Mouse (Mus musculus) olfactory bulb, adult 2 months (tissue): Measurements from ENCODE around the gene Gm5930. TPM values are rescaled to one million over a fixed set of nuclear protein-coding genes. Genes with fewer than 3 reads are reported as not detected.
"Not testable (repeated sequence)": the region's sequence is repeated elsewhere in the genome, so short reads cannot be mapped to it uniquely, and the experiment has no call there.

Source experiments
- H3K27ac ChIP-seq: fragments of 200-500 bp; 2 replicates; pipeline ENCODE4 v1.5.1; 2012; ENCODE audit warnings: low read depth, low read length; ENCODE audit not compliant: insufficient read depth
- H3K4me1 ChIP-seq: fragments of 200-500 bp; 2 replicates; pipeline ENCODE4 v1.6.1; 2012; ENCODE audit warnings: low read length; ENCODE audit not compliant: control insufficient read depth, insufficient read depth
- H3K4me3 ChIP-seq: fragments of 200-500 bp; 2 replicates; pipeline ENCODE4 v1.5.1; 2012; ENCODE audit warnings: mild to moderate bottlenecking, low read depth, low read length, moderate library complexity; ENCODE audit not compliant: insufficient read depth
- WGBS: fragments of 180-500 bp; shearing (Covaris S2); methylation state at CpG from one replicate; pipeline ENCODE4 v1.1.7; 2018; 5-methylcytosine and 5-hydroxymethylcytosine counted together
- polyA plus RNA-seq: library from polyadenylated mRNA; stranded (reverse); fragments of >200 nt; gene quantifications from 2 replicates; pipeline ENCODE4 v1.2.4, GENCODE M21; 2012; ENCODE audit warnings: low replicate concordance; ENCODE audit not compliant: missing spikeins, insufficient read depth, insufficient read length

Gm5930 gene
- polyA plus RNA-seq = not detected in 2 replicates

GRCm38 (mm10) chr14:44338484-44338883 is at the start of gene Gm5930:
Gene Gm5930, minus strand, starts transcription at chr14:44338584.
- WGBS = no CpG with 5 or more reads among the region's 2 CpGs
- H3K4me3 ChIP-seq, H3K4me1 ChIP-seq, H3K27ac ChIP-seq: not testable (repeated sequence)

- not testable (repeated sequence) for H3K4me1 ChIP-seq, H3K4me3 ChIP-seq, H3K27ac ChIP-seq
- WGBS = 81% methylated on average over 4 of the region's 4 CpGs
Measured at GRCm38 (mm10) chr14:44384233-44384632, 45.8 kb upstream of the Gm5930 start.

DNA sequence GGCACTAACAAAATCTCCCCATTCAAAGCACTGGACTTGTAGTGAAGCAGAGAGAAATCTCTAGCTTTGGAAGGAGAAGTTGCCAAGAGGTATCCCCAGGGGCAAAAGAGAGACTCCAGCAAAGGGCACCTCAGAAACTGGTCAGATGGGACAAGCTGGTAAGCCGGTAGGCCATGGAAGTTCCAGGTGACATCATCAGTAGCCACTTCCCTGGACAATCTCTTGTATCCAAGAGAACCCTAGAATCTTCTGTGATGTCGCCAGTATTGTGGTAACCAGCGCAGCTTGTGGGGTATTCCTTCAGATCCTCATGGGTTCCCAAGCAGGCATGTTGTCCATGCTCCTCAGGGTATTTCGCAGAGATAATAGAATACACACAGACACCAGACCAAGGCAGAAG is 26.7 kb upstream of the Gm5930 start, which contains the start of gene Gm8229:
Gene Gm8229, plus strand, starts transcription at position 301 of the 400 bp plus-strand sequence.
- H3K4me3 ChIP-seq, H3K27ac ChIP-seq, H3K4me1 ChIP-seq: not testable (repeated sequence)
- 96% methylated on average over 4 of the region's 4 CpGs for WGBS

DNA sequence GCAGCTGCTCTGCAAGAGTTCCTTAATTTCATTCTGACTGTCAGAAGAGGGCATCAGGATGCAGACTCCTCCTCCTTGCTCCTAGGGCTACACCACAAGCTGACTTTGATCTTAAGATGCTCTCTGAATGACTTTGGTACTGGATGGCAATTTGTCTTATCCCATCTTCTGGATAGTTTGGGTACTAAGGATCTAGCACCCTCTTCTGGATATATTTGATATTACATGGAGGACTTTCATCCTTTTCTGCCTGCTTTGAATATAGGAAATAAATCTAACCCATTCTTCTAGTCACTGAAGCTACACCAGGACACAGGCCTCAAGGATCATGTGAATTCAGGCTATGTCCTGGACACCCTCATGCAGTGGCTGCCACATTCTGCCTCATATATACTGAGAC is 23.9 kb upstream of the Gm5930 start:
- not testable (repeated sequence) for H3K27ac ChIP-seq, H3K4me3 ChIP-seq, H3K4me1 ChIP-seq

DNA sequence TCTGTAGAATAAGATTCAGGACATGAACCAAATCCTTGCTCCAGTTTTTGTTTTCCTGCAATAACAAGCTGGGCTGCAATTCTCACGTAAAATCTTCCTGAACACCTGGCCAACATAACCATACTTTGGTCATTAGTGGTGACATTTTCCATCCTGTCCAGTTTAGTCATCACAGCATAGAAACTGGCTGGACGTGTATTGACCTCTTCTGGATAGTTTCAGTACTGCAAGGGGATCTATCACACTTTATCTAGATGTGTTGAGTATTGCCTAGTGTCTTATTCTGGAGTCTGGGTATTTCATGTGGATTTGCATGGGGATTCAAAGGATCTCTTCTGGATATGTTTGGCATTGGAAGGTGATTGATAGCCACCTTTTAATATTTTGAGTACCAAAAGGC is 23.0 kb upstream of the Gm5930 start:
- not testable (repeated sequence) for H3K4me1 ChIP-seq, H3K4me3 ChIP-seq, H3K27ac ChIP-seq
- WGBS = 33% methylated on average over 2 of the region's 2 CpGs

DNA sequence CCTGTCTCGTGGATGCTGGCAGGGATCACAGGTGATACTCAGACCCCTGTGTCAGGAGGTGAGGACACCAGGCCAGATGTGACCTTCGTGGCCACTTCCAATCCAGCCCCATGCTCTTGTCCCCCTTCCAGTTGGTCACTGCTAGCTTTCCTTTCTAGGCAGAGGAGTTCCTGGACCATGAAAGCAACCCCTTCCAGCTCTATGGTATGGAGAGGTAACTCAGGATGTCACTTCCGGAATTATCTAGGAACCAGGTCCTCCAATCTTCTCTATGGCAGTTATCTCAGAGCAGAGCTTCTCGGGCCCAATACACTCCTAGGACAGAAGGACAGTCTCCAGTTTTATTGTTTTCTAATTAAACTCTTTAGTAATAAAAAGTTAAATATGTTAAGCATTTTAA is 26.3 kb downstream of the Gm5930 start:
- WGBS = 87% methylated on average over 4 of the region's 4 CpGs
- not testable (repeated sequence) for H3K4me1 ChIP-seq, H3K27ac ChIP-seq

GRCm38 (mm10) chr14:44285280-44285679 is 53.1 kb downstream of the Gm5930 start, which contains the start of gene Gm8220:
Gene Gm8220, plus strand, starts transcription at chr14:44285580.
- not testable (repeated sequence) for H3K27ac ChIP-seq, H3K4me1 ChIP-seq, H3K4me3 ChIP-seq
- WGBS = 88% methylated on average over 2 of the region's 2 CpGs

More for the DNA sequence above, 26.3 kb downstream of the Gm5930 start:
- not testable (repeated sequence) for H3K4me3 ChIP-seq

Other genes with a start within 250 kb of the Gm5930 start
- not detected in 2 replicates for gene Ear2, start 235.9 kb downstream of the Gm5930 start, polyA plus RNA-seq
- gene Gm3327, start 214.7 kb downstream of the Gm5930 start, polyA plus RNA-seq = not detected in 2 replicates
- not detected in 2 replicates for gene Gm8212, start 140.9 kb downstream of the Gm5930 start, polyA plus RNA-seq
- gene 4930503E14Rik, start 125.3 kb downstream of the Gm5930 start, polyA plus RNA-seq = not detected in 2 replicates
- gene Gm8220, start 53.0 kb downstream of the Gm5930 start, polyA plus RNA-seq = not detected in 2 replicates
- gene Gm8229, start 26.8 kb upstream of the Gm5930 start, polyA plus RNA-seq = not detected in 2 replicates
- gene Gm3371, start 72.1 kb upstream of the Gm5930 start, polyA plus RNA-seq = not detected in 2 replicates
- not detected in 2 replicates for gene Gm8232, start 95.1 kb upstream of the Gm5930 start, polyA plus RNA-seq
- not detected in 2 replicates for gene BC061237, start 153.9 kb upstream of the Gm5930 start, polyA plus RNA-seq
- not detected in 2 replicates for gene Gm17093, start 179.7 kb upstream of the Gm5930 start, polyA plus RNA-seq
- not detected in 2 replicates for gene Gm8247, start 244.6 kb upstream of the Gm5930 start, polyA plus RNA-seq